Mouse (Mus musculus) G1E (cell line): ENCODE results near the gene Fjx1.

Experiments used
- CTCF ChIP-seq: IDR thresholded peaks from 2 replicates; pipeline ENCODE4 v1.5.1; 2012; ENCODE audit warnings: low read depth, low read length, inconsistent platforms, mixed read lengths
- POLR2AphosphoS5 ChIP-seq: IDR thresholded peaks from 2 replicates; pipeline ENCODE4 v1.6.1; 2012; ENCODE audit warnings: low read depth, low read length, inconsistent platforms; ENCODE audit not compliant: insufficient replicate concordance

DNA sequence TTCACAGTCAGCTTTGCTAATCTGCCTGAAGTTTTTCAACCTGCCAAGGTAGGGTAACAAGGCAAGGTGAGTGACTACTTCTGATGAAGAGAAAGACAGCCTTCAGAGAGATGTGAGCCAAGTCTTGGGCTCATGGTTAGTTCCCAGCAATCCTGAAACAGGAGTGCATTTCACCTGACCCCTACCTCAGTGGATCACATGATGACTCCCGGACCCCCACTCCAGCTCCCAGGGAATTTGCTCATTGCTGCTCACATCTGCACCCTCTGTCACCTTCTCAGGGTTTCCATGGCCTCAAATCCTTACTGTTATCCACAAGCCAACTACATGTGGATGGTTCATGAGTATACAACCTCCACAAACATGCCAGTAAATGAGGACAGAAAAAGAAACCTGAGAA is 9.2 kb upstream of the Fjx1 start:
- TF ChIP-seq CTCF (no peak), POLR2AphosphoS5 (no peak)
